In the genomic region with DNA sequence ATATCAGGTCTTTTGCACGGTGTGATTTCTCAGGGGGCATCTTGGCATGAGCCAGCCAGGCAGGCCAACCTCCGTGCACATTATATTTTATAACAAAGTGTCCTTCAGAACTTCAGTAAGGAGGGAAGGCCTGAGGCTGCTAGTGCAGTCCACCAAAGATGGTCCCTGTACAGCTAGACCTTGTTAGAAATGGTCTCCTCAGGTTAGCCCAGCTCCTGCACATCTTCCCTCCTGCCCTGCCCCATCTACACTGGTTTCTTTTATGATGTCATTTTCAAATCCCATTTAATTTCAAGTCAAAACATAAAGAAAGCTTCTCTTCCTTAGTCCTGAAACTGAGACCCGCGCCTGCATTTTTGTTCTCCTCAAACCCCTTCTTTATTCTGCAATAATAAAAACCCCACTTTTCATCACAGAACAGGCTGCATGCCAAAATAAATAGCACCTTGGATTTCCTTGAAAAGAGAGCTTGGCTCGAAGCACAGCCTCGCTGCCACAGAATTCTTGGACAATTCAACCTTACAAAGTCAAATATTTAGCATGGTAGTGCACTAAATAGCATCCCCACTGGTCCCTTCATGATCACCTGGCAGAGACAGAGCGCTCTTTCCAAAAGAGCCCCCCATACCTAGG, we compare ENCODE assay signal across 11 mouse cellular contexts. TPM values are rescaled to one million over a fixed set of nuclear protein-coding genes. Genes with fewer than 3 reads are reported as not detected.
A peak's percentile ranks its signal among the peaks of the same experiment; 100 is the strongest.
DNase-seq lines count a peak whose midpoint lies in the region; ATAC-seq lines count a peak whose summit lies in the region.
"Had no signal": no experiment of that assay in that cellular context is flagged by ENCODE, and none has a peak within 500 bp of the region (broad histone marks: within the 10 kb centered on the region; RNA-seq: fewer than 3 reads in every experiment).

No protein-coding gene starts in this region.

- peak overlapping the region; percentile 41; the same call in 1 of the 2 replicates for H3K27ac ChIP-seq in heart, embryonic 16.5 days (ENCODE audit: low read length)
- H3K27ac ChIP-seq in embryonic facial prominence, embryonic 12.5 days: peak overlapping the region; percentile 87
- H3K27ac ChIP-seq in intestine, embryonic 15.5 days: no peak overlapping the region
- H3K27ac ChIP-seq in midbrain, embryonic 15.5 days: no peak overlapping the region

- no peaks in the 10 kb centered on the region for H3K9me3 ChIP-seq in heart, embryonic 16.5 days (replicated peaks; ENCODE audit: control insufficient read depth, low read length)
- no peaks in the 10 kb centered on the region for H3K9me3 ChIP-seq in embryonic facial prominence, embryonic 12.5 days
- no peaks in the 10 kb centered on the region for H3K9me3 ChIP-seq in intestine, embryonic 15.5 days
- no peaks in the 10 kb centered on the region for H3K9me3 ChIP-seq in midbrain, embryonic 15.5 days

- no peaks in the 10 kb centered on the region for H3K27me3 ChIP-seq in heart, embryonic 16.5 days (ENCODE audit: control insufficient read depth, insufficient read depth, low read length)
- H3K27me3 ChIP-seq in embryonic facial prominence, embryonic 12.5 days: no peaks in the 10 kb centered on the region
- no peaks in the 10 kb centered on the region for H3K27me3 ChIP-seq in intestine, embryonic 15.5 days (replicated peaks)
- no peaks in the 10 kb centered on the region for H3K27me3 ChIP-seq in midbrain, embryonic 15.5 days (replicated peaks)

- WGBS in heart, embryonic 16.5 days: 62% methylated on average over 7 of the region's 7 CpGs
- 52% methylated on average over 7 of the region's 7 CpGs for WGBS in embryonic facial prominence, embryonic 12.5 days
- WGBS in intestine, embryonic 15.5 days: 69% methylated on average over 7 of the region's 7 CpGs
- 55% methylated on average over 7 of the region's 7 CpGs for WGBS in midbrain, embryonic 15.5 days

- H3K4me3 ChIP-seq in heart, embryonic 16.5 days (ENCODE audit: low read length): peak overlapping the region; percentile 46
- H3K4me3 ChIP-seq in embryonic facial prominence, embryonic 12.5 days: peak overlapping the region; percentile 9; the same call in 1 of the 2 replicates
- H3K4me3 ChIP-seq in intestine, embryonic 15.5 days (replicated peaks): 0 out of 2 replicates have a peak overlapping the region, but pooled peaks have one; percentile 6
- H3K4me3 ChIP-seq in midbrain, embryonic 15.5 days: peak overlapping the region; percentile 23
- H3K4me3 ChIP-seq: megakaryocyte, embryonic 14.5 days had no signal

- H3K4me1 ChIP-seq in heart, embryonic 16.5 days (ENCODE audit: control insufficient read depth, insufficient read depth, low read length): peaks cover 8% of the 10 kb centered on the region
- peaks cover 27% of the 10 kb centered on the region for H3K4me1 ChIP-seq in embryonic facial prominence, embryonic 12.5 days
- H3K4me1 ChIP-seq in intestine, embryonic 15.5 days (replicated peaks): 0 out of 2 replicates have a peak, but pooled peaks cover 3% of the 10 kb centered on the region
- peaks cover 15% of the 10 kb centered on the region for H3K4me1 ChIP-seq in midbrain, embryonic 15.5 days
- H3K4me1 ChIP-seq: megakaryocyte, embryonic 14.5 days had no signal

- DNase-seq in heart, postnatal 36 days: no peak
- no peak for DNase-seq in thymus, postnatal 14 days
- DNase-seq in right cerebral cortex, postnatal 10 days (ENCODE audit: low spot score in 2 of 2): no peak
- DNase-seq: adrenal gland, postnatal 14 days had no signal

- H3K36me3 ChIP-seq in heart, embryonic 16.5 days (ENCODE audit: control insufficient read depth, insufficient read depth): no peaks in the 10 kb centered on the region
- peaks cover 5% of the 10 kb centered on the region; the same call in 1 of the 2 replicates for H3K36me3 ChIP-seq in embryonic facial prominence, embryonic 12.5 days
- no peaks in the 10 kb centered on the region for H3K36me3 ChIP-seq in intestine, embryonic 15.5 days
- H3K36me3 ChIP-seq in midbrain, embryonic 15.5 days (replicated peaks): no peaks in the 10 kb centered on the region

- peak overlapping the region; percentile 66 for H3K4me2 ChIP-seq in heart, embryonic 16.5 days (ENCODE audit: low read depth, low read length)
- H3K4me2 ChIP-seq in embryonic facial prominence, embryonic 12.5 days (replicated peaks): peak overlapping the region; percentile 33
- peak overlapping the region; percentile 50 for H3K4me2 ChIP-seq in intestine, embryonic 15.5 days (replicated peaks)
- peak overlapping the region; percentile 47 for H3K4me2 ChIP-seq in midbrain, embryonic 15.5 days

- H3K9ac ChIP-seq in heart, embryonic 16.5 days (ENCODE audit: low read length): no peak overlapping the region
- H3K9ac ChIP-seq in embryonic facial prominence, embryonic 12.5 days: no peak overlapping the region
- H3K9ac ChIP-seq in intestine, embryonic 15.5 days: 0 out of 2 replicates have a peak overlapping the region, but pooled peaks have one; percentile 18
- no peak overlapping the region for H3K9ac ChIP-seq in midbrain, embryonic 15.5 days

- ATAC-seq in heart, embryonic 16.5 days (replicated peaks; ENCODE audit: extremely low read depth, insufficient read depth, low FRiP score): no peak
- no peak for ATAC-seq in embryonic facial prominence, embryonic 12.5 days (ENCODE audit: insufficient number of reproducible peaks, insufficient read depth, low FRiP score, low TSS enrichment)
- ATAC-seq in intestine, embryonic 15.5 days: no peak
- 0 out of 2 replicates have a peak, but pooled peaks have one; percentile 19 for ATAC-seq in midbrain, embryonic 15.5 days (replicated peaks)
- no peak for ATAC-seq in erythroblast, adult 5-6 weeks (replicated peaks; ENCODE audit: low FRiP score, poor library complexity, severe bottlenecking)
- ATAC-seq: inflammation-experienced regulatory T-cells, adult 6 months had no signal

- intact Hi-C loops in heart, postnatal 36 days (cut with DNase I): no loop called here

RNA-seq across cellular contexts. Expression of gene Kank4, which starts 28.1 kb away (rescaled TPM):
- polyA plus RNA-seq in heart, embryonic 16.5 days (2015; fragmentation: Nextera tagmentation; extraction: Ambion mirVana): 0.50 and 0.75 TPM in 2 replicates
- total RNA-seq in heart, postnatal 36 days (2021): under 1 TPM; 0.35 to 0.86 TPM
- polyA plus RNA-seq in embryonic facial prominence, embryonic 12.5 days (2016; fragmentation: Nextera tagmentation; extraction: Ambion mirVana): 2.7 and 2.8 TPM in 2 replicates
- 1.3 and 1.4 TPM in 2 replicates for polyA plus RNA-seq in intestine, embryonic 15.5 days (2015; fragmentation: Nextera tagmentation; extraction: Ambion mirVana)
- polyA plus RNA-seq in midbrain, embryonic 15.5 days (2015; fragmentation: Nextera tagmentation; extraction: Ambion mirVana): 0.40 and 0.58 TPM in 2 replicates
- not detected in 2 replicates for total RNA-seq in erythroblast, adult 5-6 weeks (2015; ENCODE audit: low replicate concordance)
- 0.28 TPM in 1 of 2 replicates, not detected in the other for total RNA-seq in erythroblast, adult 5-6 weeks (2017; ENCODE audit: low replicate concordance)
- polyA plus RNA-seq: inflammation-experienced regulatory T-cells, adult 6 months had no signal

RNA-seq across cellular contexts. Expression of gene I0C0044D17Rik, which starts 34.4 kb away (rescaled TPM):
- not detected in 2 replicates for polyA plus RNA-seq in heart, embryonic 16.5 days (2015; fragmentation: Nextera tagmentation; extraction: Ambion mirVana)
- total RNA-seq in heart, postnatal 36 days (2021): not detected
- not detected in 2 replicates for polyA plus RNA-seq in embryonic facial prominence, embryonic 12.5 days (2016; fragmentation: Nextera tagmentation; extraction: Ambion mirVana)
- not detected in 2 replicates for polyA plus RNA-seq in intestine, embryonic 15.5 days (2015; fragmentation: Nextera tagmentation; extraction: Ambion mirVana)
- not detected in 2 replicates for polyA plus RNA-seq in midbrain, embryonic 15.5 days (2015; fragmentation: Nextera tagmentation; extraction: Ambion mirVana)
- total RNA-seq in erythroblast, adult 5-6 weeks (2015; ENCODE audit: low replicate concordance): not detected in 2 replicates
- not detected in 2 replicates for total RNA-seq in erythroblast, adult 5-6 weeks (2017; ENCODE audit: low replicate concordance)
- total RNA-seq: adrenal gland, postnatal 14 days had no signal
- polyA plus RNA-seq: inflammation-experienced regulatory T-cells, adult 6 months had no signal

Comparison
In these comparisons a context has a peak if more than half of its experiments do, and no peak if none do; other contexts are left out.
1. H3K27ac ChIP-seq: peak in heart, embryonic 16.5 days (single experiment) and embryonic facial prominence, embryonic 12.5 days (single experiment); none in intestine, embryonic 15.5 days (single experiment) and midbrain, embryonic 15.5 days (single experiment).
2. Peak in every context shown above with its lines, with median percentiles within 50 percentile points of each other: H3K4me2 ChIP-seq and H3K4me3 ChIP-seq.